Mouse (Mus musculus) cerebellum, postnatal 25 days (tissue): ENCODE results near the gene Speg.

Experiments
- DNase-seq, 2 experiments: peaks; one replicate each; pipeline ENCODE4 v3.0.0; 2021; ENCODE audit warnings: mixed read lengths in 2 of 2

The Speg gene

GRCm38 (mm10) chr1:75365510-75366137 lies 9.5 kb upstream of the Speg start:
- DNase-seq: peak; percentile 74 to 81

GRCm38 (mm10) chr1:75369360-75369983 lies 5.6 kb upstream of the Speg start:
- DNase-seq: peak in 1 of 2 experiments; percentile 72

GRCm38 (mm10) chr1:75369984-75370660 lies 5.0 kb upstream of the Speg start:
- peak; percentile 98 to 99 for DNase-seq

DNA sequence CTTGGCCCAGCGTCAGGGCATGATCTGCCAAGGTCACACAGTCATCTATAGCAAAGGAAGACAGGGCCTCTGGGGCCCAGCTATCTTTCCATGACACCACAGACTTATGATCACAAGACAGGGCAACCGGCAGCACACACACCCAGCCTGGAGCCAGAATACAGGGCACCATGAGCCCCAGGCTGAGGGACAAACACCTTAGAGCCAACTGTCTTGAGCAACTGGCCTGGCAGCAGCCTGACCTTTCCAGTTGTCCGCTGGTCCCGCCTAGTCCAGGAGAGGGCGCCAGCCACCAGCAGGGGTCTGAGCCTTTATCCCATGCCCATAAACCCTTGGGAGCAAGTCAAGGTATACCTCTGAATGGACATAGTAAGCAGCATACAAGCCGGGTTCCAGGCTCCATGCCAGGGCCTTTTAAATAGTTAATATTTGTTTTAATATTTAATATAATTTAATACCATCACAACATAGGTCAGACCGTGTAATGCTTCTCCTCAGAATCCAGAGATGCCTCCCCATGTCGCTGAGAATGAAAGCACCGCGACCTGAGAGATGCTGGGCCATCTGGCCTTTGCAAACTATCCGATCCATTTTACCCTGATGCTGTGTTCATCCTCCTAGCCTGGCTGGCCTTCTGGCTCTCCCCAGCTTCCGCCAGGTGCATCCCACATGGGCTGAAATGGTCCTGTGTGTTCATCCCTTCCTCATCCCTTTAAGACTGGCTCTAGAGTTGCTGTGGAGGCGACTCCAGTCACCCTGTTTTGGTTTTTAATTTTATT lies 3.6 kb upstream of the Speg start:
- DNase-seq: peak; percentile 80 to 84

GRCm38 (mm10) chr1:75372450-75372849 lies 2.6 kb upstream of the Speg start:
- peak in 1 of 2 experiments; percentile 39 for DNase-seq

DNA sequence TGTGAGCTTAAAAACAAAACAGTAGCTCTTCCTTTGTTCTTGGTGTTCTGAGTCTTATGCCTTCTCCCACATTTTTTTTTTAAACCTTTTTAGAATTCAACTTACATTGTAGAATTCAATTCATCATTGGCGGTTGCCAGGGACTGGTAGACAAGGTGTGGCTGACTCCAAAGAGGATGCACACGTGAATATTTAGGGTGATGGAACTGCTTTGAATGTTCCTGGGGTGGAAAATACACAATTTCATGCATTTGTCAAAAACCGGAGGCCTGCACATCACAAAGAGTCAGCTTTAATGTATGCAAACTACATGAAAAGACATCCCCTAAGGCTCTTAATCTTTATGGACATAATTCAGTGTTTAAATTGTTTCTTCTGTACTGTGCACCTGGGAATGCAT lies 1.8 kb upstream of the Speg start:
- no peak for DNase-seq

DNA sequence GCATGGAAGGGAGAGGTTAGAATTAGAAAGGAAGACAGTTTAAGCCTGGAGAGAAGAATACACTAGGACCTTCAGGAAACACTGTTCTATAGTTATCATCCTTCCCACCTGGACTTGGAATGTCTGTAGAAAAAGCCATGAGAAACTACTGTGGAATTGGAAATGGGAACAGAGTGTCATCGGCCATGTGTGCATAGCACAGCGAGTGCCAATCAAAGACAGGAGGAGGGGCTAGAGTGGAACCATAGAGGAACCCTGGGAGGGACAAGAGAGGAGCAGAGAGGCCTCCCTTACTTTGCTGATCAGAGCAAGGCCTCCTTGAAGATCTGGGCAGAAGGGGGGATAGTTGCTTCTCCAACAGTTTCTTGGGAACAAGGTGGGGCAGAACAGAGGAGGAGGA lies 4.1 kb downstream of the Speg start:
- no peak for DNase-seq

GRCm38 (mm10) chr1:75379931-75380330 lies 4.8 kb downstream of the Speg start:
- DNase-seq: no peak

DNA sequence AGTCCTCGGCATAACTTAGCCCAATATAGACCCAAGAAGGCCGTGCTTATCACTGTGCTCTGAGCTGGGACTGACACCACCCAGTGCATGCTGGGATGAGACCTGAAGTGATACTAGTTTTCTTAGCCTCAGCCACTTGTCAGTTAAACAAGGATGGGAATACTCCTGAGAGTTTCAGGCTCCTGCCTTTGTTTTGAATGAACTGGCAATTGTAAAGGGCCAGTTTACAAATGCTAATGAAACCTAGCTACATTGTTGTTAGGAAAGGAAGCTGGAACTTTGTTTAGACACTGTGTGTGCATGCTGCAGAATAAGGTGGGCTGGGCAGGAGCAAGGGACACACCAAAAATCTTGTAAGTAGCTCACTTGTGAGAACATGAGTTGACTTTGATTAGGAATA lies 5.9 kb downstream of the Speg start:
- DNase-seq: no peak

GRCm38 (mm10) chr1:75381482-75382355 lies 6.6 kb downstream of the Speg start:
- DNase-seq: peak; percentile 82 to 94

- peak; percentile 70 to 76 for DNase-seq
Observed at GRCm38 (mm10) chr1:75382356-75383071, 7.4 kb downstream of the Speg start.

- DNase-seq: peak; percentile 35 to 49
Observed at GRCm38 (mm10) chr1:75384470-75385141, 9.5 kb downstream of the Speg start.

- DNase-seq: peak in 1 of 2 experiments; percentile 34
Observed at GRCm38 (mm10) chr1:75385142-75385730, 10.1 kb downstream of the Speg start.

GRCm38 (mm10) chr1:75386149-75386548 lies 11.1 kb downstream of the Speg start:
- DNase-seq: peak in 1 of 2 experiments; percentile 27

- DNase-seq: peak; percentile 59 to 63
Observed at GRCm38 (mm10) chr1:75387469-75387928, 12.4 kb downstream of the Speg start.

DNA sequence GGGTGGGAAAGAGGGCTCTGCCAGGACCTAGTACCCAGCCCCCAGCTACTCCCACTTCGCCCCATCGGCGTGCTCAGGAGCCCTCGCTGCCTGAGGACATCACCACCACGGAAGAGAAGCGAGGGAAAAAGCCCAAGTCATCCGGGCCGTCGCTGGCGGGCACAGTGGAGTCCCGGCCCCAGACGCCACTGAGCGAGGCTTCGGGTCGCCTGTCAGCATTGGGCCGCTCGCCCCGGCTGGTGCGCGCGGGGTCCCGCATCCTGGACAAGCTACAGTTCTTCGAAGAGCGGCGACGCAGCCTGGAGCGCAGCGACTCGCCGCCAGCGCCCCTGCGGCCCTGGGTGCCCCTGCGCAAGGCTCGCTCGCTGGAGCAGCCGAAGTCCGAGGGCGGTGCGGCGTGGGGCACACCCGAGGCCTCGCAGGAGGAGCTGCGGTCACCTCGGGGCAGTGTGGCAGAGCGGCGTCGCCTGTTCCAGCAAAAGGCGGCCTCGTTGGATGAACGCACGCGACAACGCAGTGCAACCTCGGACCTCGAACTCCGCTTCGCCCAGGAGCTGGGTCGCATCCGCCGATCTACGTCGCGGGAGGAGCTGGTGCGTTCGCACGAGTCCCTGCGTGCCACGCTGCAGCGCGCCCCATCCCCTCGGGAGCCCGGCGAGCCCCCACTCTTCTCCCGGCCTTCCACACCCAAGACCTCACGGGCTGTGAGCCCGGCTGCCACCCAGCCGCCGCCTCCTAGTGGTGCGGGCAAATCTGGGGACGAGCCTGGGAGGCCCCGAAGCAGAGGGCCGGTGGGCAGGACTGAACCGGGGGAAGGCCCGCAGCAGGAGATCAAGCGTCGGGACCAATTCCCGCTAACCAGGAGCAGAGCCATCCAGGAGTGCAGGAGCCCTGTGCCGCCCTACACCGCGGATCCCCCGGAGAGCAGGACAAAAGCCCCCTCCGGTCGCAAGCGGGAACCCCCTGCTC lies 13.1 kb downstream of the Speg start:
- DNase-seq: peak; percentile 56 to 60

DNA sequence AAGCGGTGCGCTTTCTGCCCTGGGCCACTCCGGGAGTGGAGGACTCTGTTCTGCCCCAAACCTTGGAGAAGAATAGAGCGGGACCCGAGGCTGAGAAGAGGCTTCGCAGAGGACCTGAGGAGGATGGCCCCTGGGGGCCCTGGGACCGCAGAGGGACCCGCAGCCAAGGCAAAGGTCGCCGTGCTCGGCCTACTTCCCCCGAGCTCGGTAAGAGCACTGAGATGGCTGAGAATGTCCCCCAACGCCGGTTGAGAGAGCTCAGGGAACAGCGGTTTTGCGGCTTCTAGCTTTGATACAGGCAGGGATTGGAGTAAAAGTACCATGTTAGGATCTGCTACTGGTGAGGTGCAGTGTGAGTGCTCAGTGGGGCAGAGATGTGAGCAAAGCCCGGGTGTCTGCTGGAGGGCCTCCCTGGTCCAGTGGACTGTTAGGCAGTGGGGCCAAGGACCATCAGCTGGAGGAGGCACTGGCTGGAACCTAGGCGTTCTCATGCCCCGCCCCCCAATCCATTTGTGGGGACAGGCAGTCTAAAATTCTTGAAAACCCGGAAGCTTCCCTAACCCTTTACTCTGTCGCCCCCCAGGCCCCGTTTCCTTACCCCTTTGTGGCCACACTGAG lies 13.9 kb downstream of the Speg start:
- peak; percentile 48 to 51 for DNase-seq

DNA sequence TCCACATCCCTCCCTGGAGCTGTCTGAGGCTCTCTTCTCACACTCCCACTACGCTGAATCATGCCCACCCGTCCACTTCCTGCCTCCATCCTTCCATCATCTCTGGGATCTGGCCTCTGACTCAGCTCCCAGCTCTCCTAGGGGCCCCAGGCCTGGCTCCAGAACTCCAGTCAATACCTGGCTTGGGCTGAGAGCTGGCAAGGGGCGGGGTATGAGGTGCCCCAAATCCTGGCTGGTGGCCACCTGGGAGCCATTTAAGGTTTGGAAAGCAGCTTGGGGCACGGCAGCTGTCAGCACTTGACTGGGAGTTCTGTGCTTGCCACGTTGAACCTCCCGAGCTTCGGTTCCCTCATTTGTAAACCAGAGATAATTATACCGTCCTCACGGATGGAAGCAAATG lies 18.0 kb downstream of the Speg start:
- DNase-seq: peak; percentile 93 to 96

DNA sequence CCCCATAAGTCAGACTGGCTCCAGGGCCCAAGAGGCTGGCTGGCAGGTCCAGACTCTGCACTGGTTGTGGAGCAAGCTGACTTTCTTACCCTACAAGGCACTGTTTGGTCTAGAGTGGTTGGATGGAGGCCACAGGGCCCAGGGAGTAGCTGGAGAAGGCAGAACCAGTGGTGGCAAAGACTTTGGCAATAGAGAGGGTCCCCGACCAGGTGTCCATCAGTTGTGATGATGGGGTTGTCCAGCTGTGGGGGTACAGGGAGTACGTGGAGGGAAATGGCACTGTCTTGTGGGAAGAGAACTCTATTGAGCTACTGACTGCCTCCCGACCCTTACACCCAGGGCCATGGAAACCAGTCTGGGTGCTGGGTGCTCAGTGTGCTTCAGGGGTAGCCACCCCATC lies 18.7 kb downstream of the Speg start:
- peak in 1 of 2 experiments; percentile 46 for DNase-seq
